Mouse (Mus musculus): ENCODE data around the gene Pcbd2. TPM values are rescaled to one million over a fixed set of nuclear protein-coding genes. Genes with fewer than 3 reads are reported as not detected.

The Pcbd2 gene
- polyA plus RNA-seq, 1 experiment from 2014 or later = 28.6 TPM

DNA sequence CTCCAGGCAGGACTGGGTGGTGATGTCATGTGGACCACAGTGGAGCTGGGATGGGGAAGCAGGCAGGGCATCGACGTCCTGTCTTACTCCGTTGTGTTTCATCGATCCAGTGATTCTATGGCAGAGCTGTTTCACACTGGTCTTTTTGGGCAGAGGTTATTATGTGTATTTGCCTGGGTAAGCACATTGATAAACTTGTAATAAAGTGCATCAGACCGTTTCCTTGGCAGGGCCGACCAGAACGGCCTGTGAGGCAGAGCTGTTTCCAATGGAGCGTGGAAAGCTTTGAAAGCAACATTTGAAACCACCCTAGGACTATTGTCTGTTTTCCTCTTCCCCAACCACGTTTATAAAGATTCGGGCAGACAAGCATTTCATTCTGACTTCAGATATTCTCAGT lies 33.4 kb downstream of the Pcbd2 start:
- no peak for DNase-seq (ENCODE audit: low spot score)
- Histone ChIP-seq H3K4me1 (ENCODE audit: control insufficient read depth, insufficient read depth, low read length) (0 out of 2 replicates have a peak, but pooled peaks cover 3% of the 10 kb centered on the region), H3K4me3 (ENCODE audit: low read depth, low read length) (no peak overlapping the region), H3K27ac (ENCODE audit: low read depth, low read length) (no peak overlapping the region), H3K27me3 (ENCODE audit: control insufficient read depth, insufficient read depth, low read length) (no peaks in the 10 kb centered on the region), H3K4me2 (ENCODE audit: low read depth) (no peak overlapping the region), H3K36me3 (ENCODE audit: control insufficient read depth, insufficient read depth, low read length) (no peaks in the 10 kb centered on the region), H3K9me3 (ENCODE audit: control insufficient read depth, low read length) (no peaks in the 10 kb centered on the region), H3K9ac (ENCODE audit: low read length) (no peak overlapping the region)
- ATAC-seq (ENCODE audit: insufficient read depth, low FRiP score, low TSS enrichment) = no peak
- 58% methylated on average over 10 of the region's 10 CpGs for WGBS

- no peak for DNase-seq (ENCODE audit: low spot score)
- Histone ChIP-seq H3K4me1 (ENCODE audit: control insufficient read depth, insufficient read depth, low read length) (0 out of 2 replicates have a peak, but pooled peaks cover 2% of the 10 kb centered on the region), H3K27ac (ENCODE audit: low read depth, low read length) (no peak overlapping the region), H3K9me3 (ENCODE audit: control insufficient read depth, low read length) (no peaks in the 10 kb centered on the region), H3K36me3 (ENCODE audit: control insufficient read depth, insufficient read depth, low read length) (no peaks in the 10 kb centered on the region), H3K27me3 (ENCODE audit: control insufficient read depth, insufficient read depth, low read length) (no peaks in the 10 kb centered on the region), H3K4me2 (ENCODE audit: low read depth) (no peak overlapping the region), H3K9ac (ENCODE audit: low read length) (no peak overlapping the region), H3K4me3 (ENCODE audit: low read depth, low read length) (no peak overlapping the region)
- 73% methylated on average over 10 of the region's 10 CpGs for WGBS
- ATAC-seq (ENCODE audit: insufficient read depth, low FRiP score, low TSS enrichment) = no peak
Measured at GRCm38 (mm10) chr13:55761486-55761885, 34.3 kb downstream of the Pcbd2 start.

DNA sequence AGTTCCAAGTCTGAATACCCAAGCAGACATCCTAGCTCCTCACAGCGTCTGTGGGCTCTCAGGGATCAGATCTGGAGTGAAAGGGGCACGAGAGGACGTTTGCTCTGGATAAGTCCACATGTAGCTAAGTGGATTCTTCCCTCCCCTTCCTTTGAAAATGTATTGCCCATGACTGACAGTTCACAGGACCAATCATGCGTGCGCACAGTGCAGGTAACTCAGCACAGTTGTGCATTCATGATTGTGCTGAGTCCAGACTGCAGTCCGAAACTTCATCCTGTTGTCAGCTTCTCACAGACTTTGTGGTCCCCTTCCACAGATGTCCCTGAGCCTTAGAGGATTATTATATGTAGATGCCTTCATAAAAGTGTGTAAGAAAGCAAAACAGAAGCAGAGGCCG lies 47.2 kb downstream of the Pcbd2 start:
- no peak overlapping the region for H3K4me2 ChIP-seq (ENCODE audit: low read depth)
- H3K9ac ChIP-seq (ENCODE audit: low read length) = no peak overlapping the region
- no peaks in the 10 kb centered on the region for H3K4me1 ChIP-seq (ENCODE audit: control insufficient read depth, insufficient read depth, low read length)
- DNase-seq (ENCODE audit: low spot score) (no peak), ATAC-seq (ENCODE audit: insufficient read depth, low FRiP score, low TSS enrichment) (no peak)
- H3K27me3 ChIP-seq (ENCODE audit: control insufficient read depth, insufficient read depth, low read length) = no peaks in the 10 kb centered on the region
- H3K9me3 ChIP-seq (ENCODE audit: control insufficient read depth, low read length) = no peaks in the 10 kb centered on the region
- WGBS = 89% methylated on average over 7 of the region's 7 CpGs
- H3K4me3 ChIP-seq (ENCODE audit: low read depth, low read length) = no peak overlapping the region
- no peaks in the 10 kb centered on the region for H3K36me3 ChIP-seq (ENCODE audit: control insufficient read depth, insufficient read depth, low read length)
- no peak overlapping the region for H3K27ac ChIP-seq (ENCODE audit: low read depth, low read length)

- Histone ChIP-seq H3K27ac (ENCODE audit: low read depth, low read length) (no peak overlapping the region), H3K9ac (ENCODE audit: low read length) (no peak overlapping the region), H3K4me1 (ENCODE audit: control insufficient read depth, insufficient read depth, low read length) (no peaks in the 10 kb centered on the region), H3K27me3 (ENCODE audit: control insufficient read depth, insufficient read depth, low read length) (no peaks in the 10 kb centered on the region), H3K9me3 (ENCODE audit: control insufficient read depth, low read length) (no peaks in the 10 kb centered on the region), H3K4me2 (ENCODE audit: low read depth) (no peak overlapping the region), H3K4me3 (ENCODE audit: low read depth, low read length) (no peak overlapping the region), H3K36me3 (ENCODE audit: control insufficient read depth, insufficient read depth, low read length) (no peaks in the 10 kb centered on the region)
- 50% methylated on average over 11 of the region's 11 CpGs for WGBS
- no peak for ATAC-seq (ENCODE audit: insufficient read depth, low FRiP score, low TSS enrichment)
- DNase-seq (ENCODE audit: low spot score) = no peak
Measured at GRCm38 (mm10) chr13:55775056-55775455, 47.9 kb downstream of the Pcbd2 start.

- no peak within 1 kb of the TSS for H3K4me2 ChIP-seq (ENCODE audit: low read depth)
- H3K36me3 ChIP-seq (ENCODE audit: control insufficient read depth, insufficient read depth, low read length) = no peaks in the 10 kb centered on the region
- no peak within 1 kb of the TSS for H3K9ac ChIP-seq (ENCODE audit: low read length)
- H3K9me3 ChIP-seq (ENCODE audit: control insufficient read depth, low read length) = no peaks in the 10 kb centered on the region
- H3K4me3 ChIP-seq (ENCODE audit: low read depth, low read length) = no peak within 1 kb of the TSS
- no peak for DNase-seq (ENCODE audit: low spot score)
- 93% methylated on average over 3 of the region's 3 CpGs for WGBS
- ATAC-seq (ENCODE audit: insufficient read depth, low FRiP score, low TSS enrichment) = no peak
- H3K27me3 ChIP-seq (ENCODE audit: control insufficient read depth, insufficient read depth, low read length) = no peaks in the 10 kb centered on the region
- H3K4me1 ChIP-seq (ENCODE audit: control insufficient read depth, insufficient read depth, low read length) = no peaks in the 10 kb centered on the region
- no peak within 1 kb of the TSS for H3K27ac ChIP-seq (ENCODE audit: low read depth, low read length)
Measured at GRCm38 (mm10) chr13:55784268-55784667, 57.1 kb downstream of the Pcbd2 start, which contains the start of gene Catsper3. TSS of gene Catsper3 (plus strand) at chr13:55784568.

GRCm38 (mm10) chr13:55786120-55786519 lies 59.0 kb downstream of the Pcbd2 start:
- Histone ChIP-seq H3K9ac (ENCODE audit: low read length) (no peak overlapping the region), H3K36me3 (ENCODE audit: control insufficient read depth, insufficient read depth, low read length) (no peaks in the 10 kb centered on the region), H3K4me1 (ENCODE audit: control insufficient read depth, insufficient read depth, low read length) (no peaks in the 10 kb centered on the region), H3K9me3 (ENCODE audit: control insufficient read depth, low read length) (no peaks in the 10 kb centered on the region), H3K4me3 (ENCODE audit: low read depth, low read length) (no peak overlapping the region), H3K27ac (ENCODE audit: low read depth, low read length) (no peak overlapping the region), H3K4me2 (ENCODE audit: low read depth) (no peak overlapping the region), H3K27me3 (ENCODE audit: control insufficient read depth, insufficient read depth, low read length) (no peaks in the 10 kb centered on the region)
- no peak for ATAC-seq (ENCODE audit: insufficient read depth, low FRiP score, low TSS enrichment)
- DNase-seq (ENCODE audit: low spot score) = no peak
- 81% methylated on average over 11 of the region's 11 CpGs for WGBS

GRCm38 (mm10) chr13:55801246-55801645 lies 74.1 kb downstream of the Pcbd2 start:
- WGBS = 78% methylated on average over 2 of the region's 2 CpGs
- H3K27me3 ChIP-seq (ENCODE audit: control insufficient read depth, insufficient read depth, low read length) = no peaks in the 10 kb centered on the region
- no peaks in the 10 kb centered on the region for H3K4me1 ChIP-seq (ENCODE audit: control insufficient read depth, insufficient read depth, low read length)
- H3K4me3 ChIP-seq (ENCODE audit: low read depth, low read length) = no peak overlapping the region
- H3K36me3 ChIP-seq (ENCODE audit: control insufficient read depth, insufficient read depth, low read length) = no peaks in the 10 kb centered on the region
- no peak for DNase-seq (ENCODE audit: low spot score)
- H3K4me2 ChIP-seq (ENCODE audit: low read depth) = no peak overlapping the region
- H3K9ac ChIP-seq (ENCODE audit: low read length) = no peak overlapping the region
- H3K27ac ChIP-seq (ENCODE audit: low read depth, low read length) = no peak overlapping the region
- no peak for ATAC-seq (ENCODE audit: insufficient read depth, low FRiP score, low TSS enrichment)
- no peaks in the 10 kb centered on the region for H3K9me3 ChIP-seq (ENCODE audit: control insufficient read depth, low read length)

DNA sequence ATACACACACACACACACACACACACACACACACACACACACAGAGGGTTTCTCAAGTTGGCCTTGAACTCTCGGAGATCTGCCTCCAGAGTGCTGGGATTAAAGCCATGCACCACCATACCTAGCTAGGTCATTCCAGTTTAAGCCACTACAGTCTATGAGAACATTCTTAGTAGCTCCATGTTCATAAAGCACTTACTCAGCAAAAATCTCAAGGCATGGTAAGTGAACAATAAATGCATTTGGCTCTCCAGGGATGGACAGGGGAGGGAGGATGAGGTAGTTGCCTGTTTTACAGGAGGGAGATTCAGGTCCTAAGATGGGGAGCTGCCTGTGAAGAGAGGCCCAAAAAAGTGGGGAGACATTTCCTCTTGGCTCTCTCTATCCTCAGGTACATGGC lies 76.8 kb downstream of the Pcbd2 start:
- Histone ChIP-seq H3K4me3 (ENCODE audit: low read depth, low read length) (no peak overlapping the region), H3K36me3 (ENCODE audit: control insufficient read depth, insufficient read depth, low read length) (no peaks in the 10 kb centered on the region), H3K4me1 (ENCODE audit: control insufficient read depth, insufficient read depth, low read length) (no peaks in the 10 kb centered on the region), H3K4me2 (ENCODE audit: low read depth) (no peak overlapping the region), H3K27ac (ENCODE audit: low read depth, low read length) (no peak overlapping the region), H3K27me3 (ENCODE audit: control insufficient read depth, insufficient read depth, low read length) (no peaks in the 10 kb centered on the region), H3K9me3 (ENCODE audit: control insufficient read depth, low read length) (no peaks in the 10 kb centered on the region), H3K9ac (ENCODE audit: low read length) (no peak overlapping the region)
- no peak for ATAC-seq (ENCODE audit: insufficient read depth, low FRiP score, low TSS enrichment)
- DNase-seq (ENCODE audit: low spot score) = no peak
- 91% methylated on average over 1 of the region's 1 CpGs for WGBS

GRCm38 (mm10) chr13:55809041-55809623 lies 82.0 kb downstream of the Pcbd2 start:
- no peak for ATAC-seq (ENCODE audit: insufficient read depth, low FRiP score, low TSS enrichment)
- Histone ChIP-seq H3K4me2 (ENCODE audit: low read depth) (no peak overlapping the region), H3K27me3 (ENCODE audit: control insufficient read depth, insufficient read depth, low read length) (no peaks in the 10 kb centered on the region), H3K36me3 (ENCODE audit: control insufficient read depth, insufficient read depth, low read length) (no peaks in the 10 kb centered on the region), H3K9me3 (ENCODE audit: control insufficient read depth, low read length) (no peaks in the 10 kb centered on the region), H3K4me1 (ENCODE audit: control insufficient read depth, insufficient read depth, low read length) (no peaks in the 10 kb centered on the region), H3K9ac (ENCODE audit: low read length) (no peak overlapping the region), H3K27ac (ENCODE audit: low read depth, low read length) (no peak overlapping the region), H3K4me3 (ENCODE audit: low read depth, low read length) (no peak overlapping the region)
- DNase-seq (ENCODE audit: low spot score) = no peak
- 67% methylated on average over 7 of the region's 7 CpGs for WGBS

Data from neural tube, embryonic 11.5 days (tissue).